Mouse (Mus musculus) G1E (cell line): Measurements from ENCODE around the gene Abtb1.

ENCODE experiments used
- CTCF ChIP-seq: IDR thresholded peaks from 2 replicates; pipeline ENCODE4 v1.5.1; 2012; ENCODE audit warnings: low read depth, low read length, inconsistent platforms, mixed read lengths
- GATA1 ChIP-seq: IDR thresholded peaks from 2 replicates; pipeline ENCODE4 v1.6.1; 2012; ENCODE audit warnings: borderline replicate concordance, low read length, inconsistent platforms, mixed read lengths
- GATA2 ChIP-seq: IDR thresholded peaks from 2 replicates; pipeline ENCODE4 v1.6.1; 2012; ENCODE audit warnings: low read depth, low read length, inconsistent platforms, borderline replicate concordance
- POLR2AphosphoS5 ChIP-seq: IDR thresholded peaks from 2 replicates; pipeline ENCODE4 v1.6.1; 2012; ENCODE audit warnings: low read depth, low read length, inconsistent platforms; ENCODE audit not compliant: insufficient replicate concordance
- TAL1 ChIP-seq: conservative IDR thresholded peaks from 2 replicates; pipeline ENCODE4 v1.6.1; 2012; ENCODE audit warnings: low read depth, low read length, inconsistent platforms, mixed read lengths

- no peak for TF ChIP-seq GATA1
- TF ChIP-seq CTCF, result no peak
- TF ChIP-seq GATA2, result no peak
- TF ChIP-seq TAL1, result no peak
- no peak for TF ChIP-seq POLR2AphosphoS5
Observed at GRCm38 (mm10) chr6:88889410-88890042, 47.7 kb upstream of the Abtb1 start.
